Mouse (Mus musculus): ENCODE data around the gene Trmt13. TPM values are rescaled to one million over a fixed set of nuclear protein-coding genes. Genes with fewer than 3 reads are reported as not detected.
"Not testable (repeated sequence)": the region's sequence is repeated elsewhere in the genome, so short reads cannot be mapped to it uniquely, and the experiment has no call there.

Trmt13 gene
- total and polyA plus RNA-seq, 3 experiments: 3.8 to 42.9 (median 35.8) TPM

GRCm38 (mm10) chr3:116577286-116577685 lies 37.1 kb downstream of the Trmt13 start:
- no peak overlapping the region for H3K4me3 ChIP-seq (ENCODE audit: low read depth, low read length)
- ATAC-seq (ENCODE audit: extremely low read depth, insufficient number of reproducible peaks, low FRiP score, poor library complexity, severe bottlenecking): no peak
- no peak for DNase-seq (ENCODE audit: low spot score)
- H3K27me3 ChIP-seq (ENCODE audit: insufficient read depth, low read length): peaks cover 1% of the 10 kb centered on the region
- TF ChIP-seq TAL1 (conservative IDR thresholded peaks at IDR 0.05; ENCODE audit: low read depth, low read length) (no peak), GATA2 (IDR thresholded peaks at IDR 0.05; ENCODE audit: borderline replicate concordance, low read depth, low read length) (no peak), POLR2AphosphoS5 (IDR thresholded peaks at IDR 0.05; ENCODE audit: insufficient replicate concordance, low read depth, low read length) (no peak), GATA1 (IDR thresholded peaks at IDR 0.05; ENCODE audit: borderline replicate concordance, low read length) (no peak), CTCF (IDR thresholded peaks at IDR 0.05; ENCODE audit: low read depth, low read length) (no peak)
- H3K9me3 ChIP-seq (replicated peaks): no peaks in the 10 kb centered on the region
- no peaks in the 10 kb centered on the region for H3K4me1 ChIP-seq (ENCODE audit: insufficient read depth, low read depth, low read length)
- peaks cover 19% of the 10 kb centered on the region for H3K36me3 ChIP-seq (replicated peaks)

GRCm38 (mm10) chr3:116570628-116571027 lies 43.8 kb downstream of the Trmt13 start:
- H3K4me3 ChIP-seq (ENCODE audit: low read depth, low read length): no peak overlapping the region
- TF ChIP-seq TAL1 (conservative IDR thresholded peaks at IDR 0.05; ENCODE audit: low read depth, low read length): no peak
- TF ChIP-seq POLR2AphosphoS5 (IDR thresholded peaks at IDR 0.05; ENCODE audit: insufficient replicate concordance, low read depth, low read length): no peak
- TF ChIP-seq GATA2 (IDR thresholded peaks at IDR 0.05; ENCODE audit: borderline replicate concordance, low read depth, low read length): no peak
- peaks cover 3% of the 10 kb centered on the region; the same call in 1 of the 2 replicates for H3K9me3 ChIP-seq (replicated peaks)
- 0 out of 2 replicates have a peak, but pooled peaks cover 2% of the 10 kb centered on the region for H3K4me1 ChIP-seq (ENCODE audit: insufficient read depth, low read depth, low read length)
- peaks cover 6% of the 10 kb centered on the region for H3K27me3 ChIP-seq (ENCODE audit: insufficient read depth, low read length)
- no peaks in the 10 kb centered on the region for H3K36me3 ChIP-seq (replicated peaks)
- ATAC-seq (ENCODE audit: extremely low read depth, insufficient number of reproducible peaks, low FRiP score, poor library complexity, severe bottlenecking) (no peak), DNase-seq (ENCODE audit: low spot score) (no peak)

GRCm38 (mm10) chr3:116563095-116563492 lies 51.3 kb downstream of the Trmt13 start:
- H3K4me3 ChIP-seq (ENCODE audit: low read depth, low read length): peak overlapping the region; percentile 51; the same call in 1 of the 2 replicates
- ATAC-seq (ENCODE audit: extremely low read depth, insufficient number of reproducible peaks, low FRiP score, poor library complexity, severe bottlenecking) (0 out of 2 replicates have a peak, but pooled peaks have one; percentile 22), DNase-seq (ENCODE audit: low spot score) (no peak)
- H3K4me1 ChIP-seq (ENCODE audit: insufficient read depth, low read depth, low read length): peaks cover 18% of the 10 kb centered on the region
- no peaks in the 10 kb centered on the region for H3K27me3 ChIP-seq (ENCODE audit: insufficient read depth, low read length)
- H3K9me3 ChIP-seq (replicated peaks): peaks cover 3% of the 10 kb centered on the region; the same call in 1 of the 2 replicates
- TF ChIP-seq GATA2 (IDR thresholded peaks at IDR 0.05; ENCODE audit: borderline replicate concordance, low read depth, low read length) (no peak), POLR2AphosphoS5 (IDR thresholded peaks at IDR 0.05; ENCODE audit: insufficient replicate concordance, low read depth, low read length) (no peak), CTCF (IDR thresholded peaks at IDR 0.05; ENCODE audit: low read depth, low read length) (no peak), TAL1 (conservative IDR thresholded peaks at IDR 0.05; ENCODE audit: low read depth, low read length) (no peak), GATA1 (IDR thresholded peaks at IDR 0.05; ENCODE audit: borderline replicate concordance, low read length) (no peak)
- H3K36me3 ChIP-seq (replicated peaks): no peaks in the 10 kb centered on the region

- peak; percentile 43 for DNase-seq (ENCODE audit: low spot score)
Observed at GRCm38 (mm10) chr3:116562408-116563094, 51.8 kb downstream of the Trmt13 start, which contains the start of gene Lrrc39. TSS of gene Lrrc39 (plus strand) at chr3:116562973.

GRCm38 (mm10) chr3:116561315-116561714 lies 53.1 kb downstream of the Trmt13 start:
- not testable (repeated sequence) for H3K4me3 ChIP-seq (ENCODE audit: low read depth, low read length); H3K27me3 ChIP-seq (ENCODE audit: insufficient read depth, low read length); ATAC-seq (ENCODE audit: extremely low read depth, insufficient number of reproducible peaks, low FRiP score, poor library complexity, severe bottlenecking); H3K36me3 ChIP-seq (replicated peaks); DNase-seq (ENCODE audit: low spot score); H3K9me3 ChIP-seq (replicated peaks)
- H3K4me1 ChIP-seq (ENCODE audit: insufficient read depth, low read depth, low read length): peaks cover 18% of the 10 kb centered on the region

More at GRCm38 (mm10) chr3:116562408-116563094, 51.8 kb downstream of the Trmt13 start, which contains the start of gene Lrrc39:
- TF ChIP-seq TAL1 (conservative IDR thresholded peaks at IDR 0.05; ENCODE audit: low read depth, low read length): peak; percentile 30; the same call in 1 of the 2 replicates
- TF ChIP-seq GATA2 (IDR thresholded peaks at IDR 0.05; ENCODE audit: borderline replicate concordance, low read depth, low read length): no peak
- peaks cover 3% of the 10 kb centered on the region; the same call in 1 of the 2 replicates for H3K9me3 ChIP-seq (replicated peaks)
- no peaks in the 10 kb centered on the region for H3K27me3 ChIP-seq (ENCODE audit: insufficient read depth, low read length)
- peak within 1 kb of the TSS; percentile 51; the same call in 1 of the 2 replicates for H3K4me3 ChIP-seq (ENCODE audit: low read depth, low read length)
- no peaks in the 10 kb centered on the region for H3K36me3 ChIP-seq (replicated peaks)
- peak; percentile 95 for ATAC-seq (ENCODE audit: extremely low read depth, insufficient number of reproducible peaks, low FRiP score, poor library complexity, severe bottlenecking)
- peaks cover 18% of the 10 kb centered on the region for H3K4me1 ChIP-seq (ENCODE audit: insufficient read depth, low read depth, low read length)

GRCm38 (mm10) chr3:116551362-116551761 lies 63.0 kb downstream of the Trmt13 start:
- TF ChIP-seq GATA2 (IDR thresholded peaks at IDR 0.05; ENCODE audit: borderline replicate concordance, low read depth, low read length) (no peak), TAL1 (conservative IDR thresholded peaks at IDR 0.05; ENCODE audit: low read depth, low read length) (no peak), POLR2AphosphoS5 (IDR thresholded peaks at IDR 0.05; ENCODE audit: insufficient replicate concordance, low read depth, low read length) (no peak), GATA1 (IDR thresholded peaks at IDR 0.05; ENCODE audit: borderline replicate concordance, low read length) (no peak), CTCF (IDR thresholded peaks at IDR 0.05; ENCODE audit: low read depth, low read length) (no peak)
- Histone ChIP-seq H3K36me3 (replicated peaks) (peaks cover 19% of the 10 kb centered on the region), H3K9me3 (replicated peaks) (peaks cover 5% of the 10 kb centered on the region; the same call in 1 of the 2 replicates), H3K4me3 (ENCODE audit: low read depth, low read length) (no peak overlapping the region), H3K4me1 (ENCODE audit: insufficient read depth, low read depth, low read length) (no peaks in the 10 kb centered on the region), H3K27me3 (ENCODE audit: insufficient read depth, low read length) (no peaks in the 10 kb centered on the region)
- no peak for ATAC-seq (ENCODE audit: extremely low read depth, insufficient number of reproducible peaks, low FRiP score, poor library complexity, severe bottlenecking)
- no peak for DNase-seq (ENCODE audit: low spot score)
